Mouse (Mus musculus) large intestine, adult 2 months (tissue): ENCODE results near the gene Siae. TPM values are rescaled to one million over a fixed set of nuclear protein-coding genes. Genes with fewer than 3 reads are reported as not detected.
A peak's percentile ranks its signal among the peaks of the same experiment; 100 is the strongest.

Experiments
- DNase-seq: peaks from one replicate; pipeline ENCODE4 v3.0.0-alpha.2; 2012; ENCODE audit warnings: low read depth, low spot score
- WGBS: fragments of 180-500 bp; shearing (Covaris S2); methylation state at CpG from one replicate; pipeline ENCODE4 v1.1.7; 2018; 5-methylcytosine and 5-hydroxymethylcytosine counted together
- polyA plus RNA-seq: library from polyadenylated mRNA; depleted of rRNA; stranded (reverse); fragments of >200 nt; gene quantifications from 2 replicates; pipeline ENCODE4 v1.2.3, GENCODE M21; 2012

The Siae gene
- polyA plus RNA-seq, 1 experiment = 7.7 TPM

DNA sequence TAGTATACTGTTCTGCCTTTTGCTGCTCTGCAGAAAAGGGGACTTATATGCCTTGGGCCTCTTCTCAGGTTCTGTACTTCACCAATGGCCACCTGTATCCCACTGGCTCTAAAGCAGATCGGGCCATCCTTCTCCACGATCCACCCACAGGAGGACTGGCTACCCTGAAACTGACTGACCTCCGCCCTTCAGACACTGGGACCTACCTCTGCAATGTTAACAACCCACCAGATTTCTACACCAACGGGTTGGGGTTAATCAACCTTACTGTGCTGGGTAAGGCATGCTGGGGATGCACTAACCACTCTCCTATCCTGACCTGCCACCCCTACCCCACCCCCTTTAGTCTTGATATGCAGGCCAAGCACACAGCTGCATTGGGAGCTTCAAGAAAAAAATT lies 15.3 kb upstream of the Siae start:
- 87% methylated on average over 4 of the region's 4 CpGs for WGBS
- DNase-seq = no peak

GRCm38 (mm10) chr9:37540701-37541575 lies 14.6 kb upstream of the Siae start:
- no peak for DNase-seq
- WGBS = 81% methylated on average over 6 of the region's 6 CpGs

DNA sequence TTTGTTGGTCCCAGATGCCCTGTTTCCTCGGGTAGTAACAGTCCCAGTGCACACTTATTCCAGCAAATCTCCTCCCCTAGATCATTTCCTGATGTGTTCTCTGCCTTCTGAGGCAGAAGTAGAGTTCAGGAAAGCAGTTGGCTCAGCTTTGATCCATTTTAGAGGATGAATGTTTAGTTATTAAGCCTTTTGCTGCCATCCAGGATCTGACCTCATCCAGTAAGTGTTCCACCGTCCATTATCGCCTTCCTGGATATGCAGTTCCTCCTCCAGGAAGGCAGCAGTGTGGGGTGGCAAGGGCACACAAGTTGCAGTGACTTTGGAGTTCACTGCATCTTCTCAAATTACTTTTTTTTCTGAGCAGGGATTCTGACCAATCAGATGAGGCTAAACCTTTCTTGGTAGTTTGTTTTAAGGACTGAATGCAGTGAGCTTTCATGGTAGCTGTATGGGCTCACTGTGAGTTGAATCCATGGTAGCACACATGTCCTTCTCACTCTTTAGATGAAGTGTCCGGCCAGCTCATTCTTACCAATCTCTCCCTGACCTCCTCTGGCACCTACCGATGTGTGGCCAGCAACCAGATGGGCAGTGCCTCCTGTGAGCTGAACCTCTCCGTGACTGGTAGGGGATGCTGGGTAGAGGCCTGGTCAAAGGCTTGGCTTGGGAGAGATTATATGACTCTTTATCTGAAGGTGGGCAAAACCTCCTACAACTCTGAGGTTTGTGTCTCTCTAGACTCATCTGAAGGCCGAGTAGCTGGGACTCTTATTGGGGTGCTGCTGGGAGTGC lies 13.5 kb upstream of the Siae start:
- WGBS = 74% methylated on average over 7 of the region's 7 CpGs
- no peak for DNase-seq

DNA sequence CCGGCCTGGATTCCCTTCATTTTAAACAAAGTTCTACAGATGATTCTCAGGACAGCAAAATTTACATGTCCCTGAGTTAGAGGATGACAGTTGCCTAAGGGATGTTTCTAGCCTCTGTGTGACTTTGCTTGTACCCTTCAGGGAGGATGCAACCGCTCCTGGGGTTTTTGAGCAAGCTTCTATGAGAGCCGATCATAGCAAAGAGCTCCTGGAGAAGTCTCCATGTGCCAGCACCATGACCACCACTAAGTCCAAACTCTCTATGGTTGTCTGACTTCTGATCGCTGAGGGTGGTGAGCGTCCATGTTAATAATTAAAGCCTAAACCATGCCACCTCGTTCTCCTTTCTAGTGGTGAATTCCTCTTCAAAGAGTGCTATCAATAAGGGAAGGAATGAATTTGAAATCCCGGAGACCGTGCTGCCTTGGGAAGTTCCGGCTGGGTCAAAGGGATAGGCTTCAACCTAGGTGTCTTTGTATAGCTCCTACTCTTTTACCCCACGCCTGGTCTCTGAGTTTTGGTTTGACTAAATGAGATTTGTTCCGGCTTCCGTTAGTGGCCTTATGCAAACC lies 11.5 kb upstream of the Siae start:
- DNase-seq = no peak
- WGBS = 37% methylated on average over 12 of the region's 12 CpGs

DNA sequence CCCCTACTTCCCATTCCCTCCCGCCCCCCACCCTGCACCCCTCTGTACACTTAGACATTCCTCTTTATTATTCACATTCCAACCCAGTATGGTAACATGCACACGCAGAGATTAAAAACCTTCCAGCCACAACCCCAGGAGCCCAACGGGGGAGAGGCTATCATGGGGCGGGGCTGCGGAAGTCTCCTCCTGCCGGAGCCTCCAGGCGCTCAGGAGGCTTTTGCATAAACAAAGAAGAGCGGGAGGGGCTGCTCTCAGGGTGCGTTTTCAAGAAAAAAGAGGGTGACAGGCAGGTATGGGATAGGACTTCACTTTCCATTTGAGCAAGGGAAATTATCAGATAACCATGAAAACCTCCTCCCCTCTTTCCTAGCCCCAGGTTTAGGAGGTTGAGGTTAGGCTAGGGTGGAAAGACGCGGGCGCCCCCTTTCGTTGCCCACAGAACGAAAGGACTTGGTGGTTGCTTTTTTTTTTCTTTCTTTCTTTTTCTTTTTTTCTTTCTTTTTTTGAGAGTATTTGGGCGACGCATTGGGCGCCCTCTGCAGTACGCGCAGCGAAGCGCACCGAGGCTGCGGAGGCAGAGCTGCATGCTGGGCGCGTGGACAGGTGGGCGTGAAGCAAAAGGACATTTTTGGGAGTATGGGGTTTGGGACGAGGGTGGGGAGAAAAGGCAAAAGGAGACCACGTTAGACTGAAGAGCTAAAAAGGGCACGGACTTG lies 10.9 kb upstream of the Siae start:
- WGBS = 4% methylated on average over 29 of the region's 29 CpGs
- DNase-seq = peak; percentile 11

- WGBS = 27% methylated on average over 17 of the region's 17 CpGs
- DNase-seq = no peak
These were observed 10.3 kb upstream of the Siae start for GRCm38 (mm10) chr9:37545166-37545610.

DNA sequence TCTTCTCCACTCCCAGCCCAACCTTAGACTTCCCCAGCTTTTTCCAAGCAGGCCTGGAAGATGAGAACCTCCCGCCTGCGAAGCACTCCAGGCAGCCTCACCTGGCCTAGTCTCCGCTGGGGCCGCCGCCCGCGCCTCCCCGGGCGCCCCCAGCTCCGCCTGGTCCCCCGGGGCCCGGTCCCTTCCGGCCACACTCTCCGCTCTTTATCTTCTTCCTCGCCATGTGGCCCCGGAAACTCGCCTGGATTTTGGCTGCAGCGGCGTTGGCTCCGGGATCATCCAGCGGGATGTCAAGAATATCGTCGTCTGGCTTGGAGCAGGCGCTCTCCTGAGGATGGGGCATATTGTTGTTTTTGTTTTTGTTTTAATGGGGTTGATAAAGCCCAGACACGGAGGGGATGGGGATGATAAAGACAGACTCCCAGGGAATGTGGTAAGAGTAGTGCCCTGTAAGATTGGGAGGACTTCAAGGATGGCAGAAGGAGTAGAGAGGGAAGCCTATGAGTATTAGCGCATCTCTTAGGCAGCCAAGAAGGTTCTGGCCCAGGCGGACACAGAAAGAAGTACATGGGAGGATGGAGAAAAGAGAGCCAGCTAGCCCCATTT lies 9.5 kb upstream of the Siae start:
- DNase-seq = no peak
- 48% methylated on average over 27 of the region's 27 CpGs for WGBS

GRCm38 (mm10) chr9:37546889-37547288 lies 8.6 kb upstream of the Siae start:
- no peak for DNase-seq
- WGBS = 57% methylated on average over 1 of the region's 1 CpGs

DNA sequence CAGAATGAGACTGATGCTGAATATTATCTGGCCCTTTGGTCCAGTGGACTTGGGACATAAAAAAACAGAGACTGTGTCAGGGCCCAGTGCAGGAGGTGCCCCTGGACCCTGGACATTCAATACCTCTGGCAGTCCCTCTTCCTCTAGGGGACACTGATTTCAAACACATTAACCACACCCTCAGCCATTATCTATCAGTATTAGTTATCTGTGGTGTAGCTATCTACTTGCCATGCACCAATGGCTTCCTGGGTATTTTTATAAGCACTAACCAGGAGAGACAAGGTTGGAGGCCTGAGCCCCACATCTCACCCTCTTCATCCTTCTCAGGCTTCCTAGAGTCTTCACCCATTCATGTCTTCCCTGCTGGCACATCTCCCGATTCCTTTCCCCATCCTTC lies 5.1 kb upstream of the Siae start:
- 53% methylated on average over 1 of the region's 1 CpGs for WGBS
- no peak for DNase-seq

DNA sequence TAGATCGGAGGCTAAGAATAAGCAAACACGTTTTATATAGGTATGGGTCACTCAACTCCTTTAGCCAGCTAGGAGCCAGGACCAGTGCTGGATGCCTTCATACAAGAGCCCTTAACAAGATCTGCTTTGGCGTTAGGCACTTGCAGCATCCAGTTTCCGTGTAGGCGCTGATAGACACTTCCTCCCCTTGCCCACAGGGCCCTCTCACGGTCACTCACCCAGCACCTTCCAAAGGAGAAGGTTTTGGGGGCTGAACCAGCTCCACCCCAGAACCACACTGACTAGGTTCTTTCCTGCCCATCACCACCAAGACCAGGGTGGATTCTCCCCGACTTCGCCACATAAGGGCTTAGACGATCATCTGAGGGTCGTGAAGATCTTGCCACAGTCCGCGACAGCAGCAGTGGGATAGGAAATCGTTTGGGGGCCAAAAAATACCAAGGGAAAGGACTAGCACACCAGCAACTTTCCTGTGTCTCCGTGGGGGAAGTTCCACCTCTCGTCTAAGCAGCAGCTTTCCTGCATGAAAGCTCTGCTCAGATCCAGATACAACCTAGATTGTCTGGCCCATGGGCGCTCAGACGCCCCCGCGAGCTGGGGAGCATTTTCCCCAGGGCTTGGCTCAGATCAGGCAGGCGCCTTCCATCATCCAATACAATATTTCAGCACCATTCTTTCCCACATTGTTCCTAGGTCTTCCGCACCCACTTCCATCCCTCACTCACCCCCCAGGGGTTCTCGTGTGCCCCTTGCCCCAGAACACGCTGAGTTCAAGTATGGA lies 3.6 kb upstream of the Siae start:
- no peak for DNase-seq

GRCm38 (mm10) chr9:37552536-37553293 lies 2.8 kb upstream of the Siae start, which contains the start of gene Nrgn:
Gene Nrgn (minus strand): TSS chr9:37552904.
- 5% methylated on average over 31 of the region's 31 CpGs for WGBS
- peak; percentile 39 for DNase-seq

More for the DNA sequence above, 3.6 kb upstream of the Siae start:
- WGBS = 5% methylated on average over 23 of the region's 23 CpGs

GRCm38 (mm10) chr9:37554279-37554678 lies 1.2 kb upstream of the Siae start:
- no peak for DNase-seq
- WGBS = 82% methylated on average over 1 of the region's 1 CpGs

DNA sequence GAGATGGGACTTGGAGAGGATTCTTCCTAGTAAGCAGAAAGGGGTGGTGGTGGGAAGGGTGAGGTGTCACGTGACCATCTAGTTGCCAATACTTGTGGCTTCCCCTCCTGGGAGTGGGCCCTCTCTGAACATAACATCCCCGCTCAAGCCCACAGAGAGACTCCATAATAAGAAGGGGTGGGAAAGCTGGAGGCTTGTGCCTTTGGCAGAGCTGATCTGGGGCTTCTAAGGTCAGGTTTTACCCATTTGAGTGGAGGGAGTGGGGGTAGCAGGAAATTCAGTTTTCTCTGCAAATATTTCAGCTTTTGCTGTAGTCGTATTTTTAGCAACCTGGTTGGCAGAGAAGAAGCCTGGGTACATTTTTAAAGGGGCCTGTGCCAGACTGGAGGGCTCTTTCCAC lies 868 bp downstream of the Siae start:
- no peak for DNase-seq
- 69% methylated on average over 3 of the region's 3 CpGs for WGBS

DNA sequence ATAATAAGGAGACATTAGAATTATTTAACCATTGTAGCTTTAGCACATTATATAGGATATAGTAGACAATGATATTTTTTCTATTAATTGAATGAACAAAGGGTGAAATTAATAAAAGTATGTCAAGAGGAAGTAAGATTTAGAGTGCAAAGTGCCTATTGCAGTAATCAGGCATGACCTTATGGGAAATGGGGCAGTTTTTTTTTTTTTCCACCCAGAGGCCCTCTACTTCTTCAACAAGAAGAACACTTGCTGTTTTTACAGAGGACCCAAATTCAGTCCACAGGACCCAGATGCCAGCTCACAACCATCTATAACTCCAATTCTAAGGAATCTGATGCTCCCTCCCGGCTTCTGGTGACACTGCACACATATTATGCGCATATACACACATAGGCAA lies 5.1 kb downstream of the Siae start:
- 88% methylated on average over 2 of the region's 2 CpGs for WGBS
- no peak for DNase-seq

DNA sequence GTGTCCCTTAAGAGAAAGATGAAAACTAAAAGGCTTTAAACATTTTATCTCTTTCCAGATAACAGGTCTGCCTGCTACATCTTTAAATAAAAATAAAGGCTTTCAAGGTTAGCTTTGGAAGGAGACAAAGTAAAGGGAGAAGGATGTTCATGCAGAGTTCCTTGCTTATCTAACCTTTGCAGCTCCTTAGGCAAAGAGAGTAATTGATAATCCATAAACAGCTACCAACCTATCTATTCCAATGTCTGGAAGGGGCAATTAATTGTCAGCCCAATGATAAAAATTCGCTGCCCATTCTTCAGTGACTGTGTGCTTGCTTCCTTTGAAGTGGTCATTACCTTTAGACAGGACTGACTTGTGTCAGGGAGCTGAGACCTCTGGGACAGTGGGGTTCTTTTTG lies 8.3 kb downstream of the Siae start:
- DNase-seq = no peak
- WGBS = 45% methylated on average over 1 of the region's 1 CpGs

- 97% methylated on average over 2 of the region's 2 CpGs for WGBS
- DNase-seq = no peak
These were observed 11.5 kb downstream of the Siae start for GRCm38 (mm10) chr9:37567019-37567418.

DNA sequence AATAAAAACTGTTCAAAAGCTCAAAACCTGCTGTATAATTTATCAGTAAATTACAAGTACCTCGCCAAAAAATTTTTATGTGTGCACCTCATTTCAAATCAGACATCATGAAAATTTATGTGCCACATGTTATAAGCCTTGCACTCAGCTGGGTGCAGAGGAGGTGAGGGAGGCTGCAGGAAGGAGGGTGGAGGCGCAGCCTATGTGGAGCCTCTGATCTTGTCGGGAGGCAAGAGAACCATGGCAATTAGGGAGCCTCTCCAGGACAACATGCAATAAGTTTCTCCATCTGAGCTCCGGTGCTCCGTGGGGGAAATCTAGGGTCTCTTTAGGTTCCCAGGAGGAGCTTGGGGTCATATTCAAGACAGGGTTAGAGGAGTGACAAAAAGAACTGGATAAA lies 12.0 kb downstream of the Siae start:
- DNase-seq = no peak
- WGBS = 55% methylated on average over 5 of the region's 5 CpGs
